Mouse (Mus musculus): ENCODE results near the gene Rsph9.

Gene Rsph9

DNA sequence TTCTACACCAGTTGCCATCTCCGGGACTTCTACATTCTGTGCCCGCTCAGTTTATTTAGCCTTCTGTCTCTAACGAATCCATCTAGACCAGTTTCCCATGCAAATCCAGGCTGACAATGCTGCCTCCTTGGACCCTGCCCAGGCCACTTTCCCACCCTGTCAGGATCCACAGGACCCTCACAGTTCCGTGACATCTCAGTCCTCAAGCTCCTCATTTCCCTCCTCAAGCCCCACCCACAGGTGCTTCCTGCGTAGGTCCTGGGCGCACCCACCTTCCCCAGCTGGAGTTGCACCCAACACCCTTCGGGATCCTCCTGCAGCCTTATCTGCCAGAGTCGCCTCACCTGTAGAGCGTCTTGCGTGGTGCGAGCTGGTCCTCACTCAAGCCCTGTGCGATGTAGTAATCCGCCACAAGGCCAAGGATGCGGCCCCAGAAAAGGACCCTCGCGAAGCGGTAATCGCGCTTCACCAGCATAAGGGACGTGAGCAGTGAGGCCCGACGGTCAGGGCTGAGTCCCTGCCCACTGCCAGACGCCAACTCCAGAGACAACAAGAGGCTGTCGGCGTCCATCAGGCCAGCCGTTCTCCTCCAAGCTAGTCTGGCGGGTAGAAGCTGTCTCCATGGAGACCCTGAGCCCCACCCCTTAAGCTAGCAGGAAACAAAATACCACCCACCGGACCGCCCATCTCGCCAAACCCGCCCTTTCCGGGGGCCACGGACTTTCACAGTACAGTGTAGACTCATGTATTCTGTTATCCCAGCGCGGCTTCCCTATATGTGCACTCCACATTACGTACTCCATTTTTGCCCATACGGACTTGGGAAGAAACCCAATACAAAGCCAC is at the start of gene Rsph9:
Gene Rsph9 (minus strand): TSS at position 639 of the 846 bp plus-strand sequence.
- peak; percentile 87 for DNase-seq

DNA sequence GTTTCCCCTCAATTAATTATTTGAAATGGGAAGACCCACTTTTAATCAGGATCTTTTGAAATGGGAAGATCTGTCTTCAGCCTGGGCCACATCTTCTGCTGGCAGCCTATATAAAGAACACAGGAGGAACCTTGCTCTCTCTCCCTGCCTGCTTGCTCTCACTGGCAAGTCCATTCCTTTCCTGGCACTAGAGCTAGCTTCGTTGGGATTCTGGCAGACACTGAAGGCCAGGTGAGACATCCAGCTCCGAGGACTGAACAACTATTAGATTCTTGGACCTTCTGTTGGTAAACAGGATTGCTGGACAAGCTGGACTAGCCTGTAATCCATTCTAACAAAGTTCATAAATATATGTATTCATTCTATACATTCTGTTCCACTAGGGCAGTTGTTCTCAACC is 44.8 kb upstream of the Rsph9 start:
- no peak for DNase-seq

DNA sequence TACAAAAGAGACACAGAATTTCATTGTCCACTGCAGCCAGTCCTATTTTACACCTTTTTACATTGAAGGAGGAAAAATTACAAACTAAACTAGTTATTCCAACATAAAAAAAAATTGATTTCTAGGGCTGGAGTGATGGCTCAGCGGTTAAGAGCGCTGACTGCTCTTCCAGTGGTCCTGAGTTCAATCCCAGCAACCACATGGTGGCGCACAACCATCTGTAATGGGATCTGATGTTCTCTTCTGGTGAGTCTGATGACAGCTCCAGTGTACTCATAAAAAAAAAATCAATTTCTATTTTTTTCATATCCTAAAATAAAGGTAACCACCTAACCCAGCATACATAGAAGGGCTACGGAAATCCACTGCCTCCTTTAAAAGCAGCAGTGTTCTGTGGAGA is 38.3 kb upstream of the Rsph9 start:
- DNase-seq, result no peak

DNA sequence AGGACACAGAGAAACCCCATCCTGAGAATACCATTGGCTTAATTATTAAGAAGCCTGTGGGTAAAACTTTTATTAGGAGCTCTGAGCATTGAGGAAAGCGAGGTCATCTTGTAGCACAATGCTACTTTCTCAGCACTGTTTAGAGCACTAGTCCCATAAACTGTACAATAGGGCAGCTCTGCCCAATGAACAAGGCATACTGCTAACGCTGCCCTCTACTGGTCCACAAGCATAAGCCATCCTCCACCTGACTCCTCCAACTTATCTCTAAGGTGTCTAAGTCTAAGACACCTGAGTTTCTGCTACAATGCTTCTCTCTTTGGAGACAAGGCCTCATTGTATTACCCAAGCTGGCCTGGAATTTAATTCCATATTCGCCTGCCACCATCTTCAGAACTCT is 26.5 kb upstream of the Rsph9 start:
- no peak for DNase-seq

DNA sequence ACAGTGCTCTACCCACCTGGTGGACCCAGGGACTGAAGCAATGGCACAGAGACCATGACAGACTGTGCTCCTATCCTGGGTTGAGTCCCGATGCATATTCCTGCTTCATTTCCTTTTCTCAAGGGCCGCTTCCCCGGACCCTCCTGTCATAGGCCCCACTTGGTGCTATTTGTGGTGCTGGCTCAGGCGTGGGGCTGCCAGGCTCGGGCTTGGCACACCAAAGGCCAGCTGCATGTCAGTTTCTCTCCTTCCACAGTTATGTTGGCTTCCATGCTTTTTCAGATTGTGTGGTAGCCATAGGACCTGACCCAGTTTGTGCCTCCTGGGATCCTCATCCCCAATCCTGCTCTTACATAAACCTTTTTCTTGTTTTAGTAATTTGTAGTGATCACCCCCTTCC is 24.8 kb upstream of the Rsph9 start:
- no peak for DNase-seq

DNA sequence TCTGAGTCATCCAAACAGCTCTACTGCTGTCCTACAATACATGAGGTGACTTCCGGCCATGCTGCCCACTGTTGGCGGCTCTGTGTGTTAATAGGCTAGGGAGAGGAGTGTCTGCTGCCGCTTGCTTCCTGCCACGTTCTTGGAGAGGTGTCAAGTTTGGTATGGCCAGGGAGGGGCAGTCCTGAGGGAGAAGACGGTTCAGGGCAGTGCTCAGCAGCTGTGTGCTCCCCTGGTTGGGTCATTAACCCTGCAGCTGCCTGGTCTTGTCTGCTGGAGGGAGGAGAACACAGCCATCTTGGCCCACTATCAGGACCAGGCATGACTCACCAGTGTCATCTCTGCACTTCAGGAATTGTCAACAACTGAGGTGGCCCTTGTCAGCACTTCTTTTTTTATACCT is 24.3 kb upstream of the Rsph9 start:
- DNase-seq, result no peak

DNA sequence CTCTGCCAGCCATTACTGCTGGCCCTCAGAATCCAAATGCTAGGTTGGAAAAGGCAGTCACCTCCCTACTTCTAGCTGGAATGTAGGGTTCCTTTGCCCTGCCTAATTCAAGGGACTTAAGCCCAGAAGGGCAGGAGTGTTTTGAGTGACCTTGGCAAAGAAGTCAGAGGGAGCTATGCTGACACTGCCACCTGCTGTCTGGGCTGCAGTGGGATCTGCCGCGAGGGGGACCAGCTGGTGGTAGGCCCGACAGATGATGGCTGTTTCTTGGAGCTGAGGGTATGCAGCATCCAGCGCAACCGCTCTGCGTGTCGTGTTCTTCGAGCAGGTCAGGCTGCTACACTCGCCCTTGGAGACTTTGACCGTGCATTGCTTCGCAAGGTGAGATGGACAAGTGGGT is 23.0 kb upstream of the Rsph9 start:
- DNase-seq, result no peak

DNA sequence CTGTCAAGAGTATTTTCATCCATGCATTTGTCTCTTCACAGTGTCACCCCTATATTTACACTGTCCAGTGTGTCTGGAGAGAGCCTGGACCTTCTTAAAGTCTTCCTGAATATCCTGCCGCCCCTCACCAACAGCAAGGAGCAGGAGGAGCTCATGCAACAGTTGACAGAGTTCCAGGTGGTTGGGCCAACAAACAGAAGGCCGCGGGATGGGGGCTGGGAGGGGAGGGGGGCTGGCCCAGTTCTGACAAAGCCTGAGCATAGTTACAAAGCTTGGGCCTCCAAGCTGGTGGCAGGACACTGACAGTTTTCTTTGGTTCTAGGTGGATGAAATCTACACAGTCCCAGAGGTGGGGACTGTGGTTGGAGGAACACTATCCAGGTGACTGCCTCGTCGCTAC is 22.3 kb upstream of the Rsph9 start:
- no peak for DNase-seq

DNA sequence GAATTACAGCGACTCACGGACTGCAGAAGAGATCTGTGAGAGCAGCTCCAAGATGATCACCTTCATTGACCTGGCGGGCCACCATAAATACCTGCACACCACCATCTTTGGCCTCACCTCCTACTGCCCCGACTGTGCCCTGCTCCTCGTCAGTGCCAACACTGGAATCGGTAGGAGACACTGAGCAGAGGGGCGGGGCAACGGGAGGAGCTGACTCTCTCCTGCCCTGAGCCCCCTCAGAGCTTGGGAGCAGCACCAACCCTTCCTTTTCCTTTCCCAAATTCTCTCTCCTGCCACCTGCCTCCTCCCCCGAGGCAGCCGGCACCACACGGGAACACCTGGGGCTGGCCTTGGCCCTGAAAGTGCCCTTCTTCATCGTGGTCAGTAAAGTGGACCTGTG is 21.4 kb upstream of the Rsph9 start:
- DNase-seq, result no peak

DNA sequence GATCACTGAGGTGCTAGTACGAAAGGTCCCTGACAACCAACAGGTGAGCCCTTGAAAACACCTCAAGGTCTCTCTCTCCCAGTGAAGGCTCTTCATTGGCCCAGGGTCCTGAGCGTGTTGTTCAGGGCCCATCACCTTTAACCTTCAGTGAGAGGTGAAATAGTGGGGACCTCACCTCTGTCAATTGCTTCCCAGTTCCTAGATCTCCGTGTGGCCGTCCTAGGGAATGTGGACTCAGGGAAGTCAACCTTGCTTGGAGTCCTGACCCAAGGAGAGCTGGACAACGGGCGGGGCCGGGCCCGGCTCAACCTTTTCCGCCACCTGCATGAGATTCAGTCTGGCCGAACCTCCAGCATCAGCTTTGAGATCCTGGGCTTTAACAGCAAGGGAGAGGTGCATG is 20.8 kb upstream of the Rsph9 start:
- DNase-seq, result no peak

DNA sequence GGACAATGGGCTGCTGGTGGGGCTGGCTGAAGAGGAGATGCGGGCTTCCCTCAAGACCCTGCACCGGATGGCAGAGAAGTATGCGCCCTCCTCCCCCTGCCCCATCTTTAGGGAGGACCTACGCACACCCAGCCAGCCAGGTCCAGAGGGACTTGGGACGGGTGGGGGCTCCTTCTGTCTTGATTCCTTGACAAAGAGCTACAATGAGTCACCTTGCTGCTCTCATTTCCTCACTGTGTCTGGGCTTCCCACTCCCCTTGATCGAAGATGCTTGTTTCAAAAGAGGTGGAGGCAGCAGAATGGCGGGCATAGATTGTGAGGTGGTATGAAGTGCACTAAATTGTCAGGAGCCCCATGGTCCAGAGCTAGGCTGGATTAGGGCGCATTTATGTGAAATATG is 20.3 kb upstream of the Rsph9 start:
- no peak for DNase-seq

DNA sequence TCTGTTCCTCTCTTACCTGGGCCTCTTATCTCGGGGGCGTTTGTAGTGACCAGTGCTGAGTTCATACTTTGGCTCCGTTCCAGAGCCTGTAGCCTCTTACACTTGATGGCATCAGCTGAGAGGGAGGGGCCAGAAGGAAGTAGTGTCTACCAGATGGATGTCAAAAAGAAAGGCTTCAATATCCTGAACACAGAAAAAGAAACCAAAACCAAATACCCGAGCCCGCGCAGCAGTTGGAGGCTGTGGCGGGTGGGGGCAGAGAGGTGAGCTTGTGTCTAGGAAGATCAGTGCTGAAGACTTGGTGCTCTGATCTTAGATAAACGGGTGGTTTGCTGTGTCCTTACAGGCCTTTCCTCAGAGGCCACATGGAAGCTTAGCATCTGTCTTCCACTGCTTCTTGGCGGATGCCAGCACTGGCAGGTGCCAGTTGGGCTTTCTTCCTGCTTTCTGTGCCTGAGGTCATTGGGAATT is 19.0 kb upstream of the Rsph9 start:
- peak; percentile 37 for DNase-seq

DNA sequence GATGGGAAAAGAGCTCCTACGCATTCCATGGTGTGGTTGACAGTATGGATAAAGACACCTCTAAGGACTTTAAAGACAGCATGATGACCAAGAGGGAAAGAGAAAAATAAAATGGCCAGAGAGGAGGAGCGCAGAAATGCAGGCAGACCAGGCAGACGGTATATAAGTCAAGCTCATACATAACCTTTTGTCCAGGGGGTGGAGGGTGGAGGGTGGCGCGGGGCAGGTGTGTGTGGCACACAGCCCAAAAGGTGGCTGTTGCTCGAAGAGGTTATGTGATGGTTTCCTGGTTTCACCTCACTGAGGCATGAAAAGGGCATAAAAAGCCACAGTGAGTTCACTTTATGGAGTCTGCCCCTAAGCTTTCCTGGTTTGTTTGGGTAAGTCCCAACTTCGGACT is 18.5 kb upstream of the Rsph9 start:
- DNase-seq, result no peak

DNA sequence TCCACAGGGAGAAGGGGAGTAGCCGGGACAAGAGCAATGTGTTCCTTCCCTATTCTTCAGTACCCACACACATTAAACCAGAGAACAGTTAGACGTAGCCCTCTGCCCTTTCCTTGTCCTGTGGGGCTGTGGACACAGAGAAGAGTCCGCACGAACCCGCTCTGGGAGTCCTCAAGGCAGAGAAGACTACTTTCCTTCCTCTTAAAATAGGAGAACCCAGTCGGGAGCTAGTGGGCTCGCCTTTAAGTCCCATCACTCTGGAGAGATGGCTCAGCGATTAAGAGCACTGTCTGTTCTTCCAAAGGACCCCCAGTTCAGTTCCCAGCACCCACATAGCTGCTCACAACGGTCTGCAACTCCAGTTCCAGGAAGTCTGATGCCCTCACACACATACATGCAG is 17.7 kb upstream of the Rsph9 start:
- no peak for DNase-seq

DNA sequence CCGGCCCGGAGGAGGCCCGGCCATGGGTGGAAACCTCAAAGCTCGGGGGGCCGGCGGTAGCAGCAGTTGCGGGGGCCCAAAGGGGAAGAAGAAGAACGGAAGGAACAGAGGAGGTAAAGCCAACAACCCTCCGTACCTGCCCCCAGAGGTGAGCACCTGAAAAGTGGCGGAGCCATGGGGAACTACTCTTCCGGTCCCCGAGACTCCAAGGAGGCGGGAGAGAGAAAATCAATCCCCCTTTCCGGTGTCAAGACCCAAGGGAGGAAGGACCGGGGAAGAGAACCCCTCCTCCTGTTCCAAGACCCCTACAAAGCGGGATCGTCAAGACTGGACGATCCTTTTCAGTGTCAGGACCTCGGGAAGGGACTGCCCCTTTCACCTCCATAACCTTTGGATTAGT is 17.2 kb upstream of the Rsph9 start:
- DNase-seq, result no peak

DNA sequence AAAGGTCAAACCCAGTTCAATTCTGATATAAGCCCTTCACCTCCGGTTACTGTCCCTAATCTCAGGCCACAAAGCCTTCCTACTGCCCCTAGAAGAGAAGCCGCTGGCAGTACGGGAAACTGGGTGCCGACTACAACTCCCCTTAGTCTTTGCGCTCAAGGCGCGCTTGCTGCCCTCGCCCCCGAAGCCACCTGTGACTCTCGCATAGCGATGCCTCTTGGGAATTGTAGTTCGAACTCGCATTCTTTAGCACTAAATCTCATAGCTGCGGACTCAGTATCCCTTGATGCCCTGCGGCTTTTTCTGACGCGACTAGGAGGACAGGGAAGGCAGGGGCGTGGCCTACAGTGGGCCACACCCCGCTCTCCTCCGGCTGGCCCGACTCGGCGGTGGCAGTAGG is 16.7 kb upstream of the Rsph9 start, which contains the start of gene Gtpbp2:
Gene Gtpbp2 (plus strand): TSS at position 347 of the 400 bp plus-strand sequence.
- peak; percentile 95 for DNase-seq

DNA sequence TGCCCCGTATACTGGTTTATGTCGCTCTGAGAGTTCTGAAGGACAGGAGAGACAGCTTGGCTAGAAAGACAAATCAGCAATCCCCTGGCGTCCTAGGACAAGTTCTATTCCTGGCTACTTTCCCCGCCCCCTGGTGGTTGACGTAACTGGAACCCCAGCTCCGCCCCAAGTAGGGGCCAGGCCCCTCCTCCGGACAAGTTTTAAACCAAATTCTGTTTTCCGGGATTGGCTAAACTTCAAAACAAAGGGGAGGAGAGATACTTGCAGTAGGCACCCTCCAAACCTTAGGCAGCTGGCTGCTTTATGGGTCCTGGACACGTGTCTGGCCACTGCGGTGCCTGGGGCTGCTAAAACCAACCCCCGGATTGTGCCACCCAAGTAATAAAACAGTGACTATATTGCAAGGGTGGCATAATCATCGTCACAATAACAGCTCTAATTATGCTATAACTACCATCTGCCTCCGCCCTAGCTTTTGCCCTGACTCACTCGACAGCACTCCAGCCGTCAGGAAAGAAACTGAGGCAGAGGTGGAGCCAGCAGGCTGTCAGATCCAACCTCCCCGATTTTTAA is 16.2 kb upstream of the Rsph9 start:
- DNase-seq, result peak; percentile 96

DNA sequence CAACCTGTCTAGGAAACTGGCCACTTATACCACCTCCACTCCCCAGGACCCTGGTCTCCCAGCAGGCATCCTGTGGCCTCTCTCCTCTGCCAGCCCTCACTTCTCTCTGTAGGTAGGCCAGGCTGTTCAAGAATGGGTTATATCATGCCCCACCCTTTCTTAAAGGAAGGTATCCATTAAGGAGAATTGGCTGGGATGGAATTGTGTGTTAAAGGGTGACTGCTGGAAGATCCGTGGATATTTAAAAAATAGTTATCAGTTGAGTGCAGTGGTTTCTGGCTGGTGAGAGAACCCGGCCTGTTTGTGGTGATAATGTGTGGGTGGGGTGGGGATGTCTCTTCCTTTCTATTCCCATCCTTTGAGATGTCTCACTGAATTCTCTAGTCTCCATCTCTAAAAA is 15.2 kb upstream of the Rsph9 start:
- no peak for DNase-seq

DNA sequence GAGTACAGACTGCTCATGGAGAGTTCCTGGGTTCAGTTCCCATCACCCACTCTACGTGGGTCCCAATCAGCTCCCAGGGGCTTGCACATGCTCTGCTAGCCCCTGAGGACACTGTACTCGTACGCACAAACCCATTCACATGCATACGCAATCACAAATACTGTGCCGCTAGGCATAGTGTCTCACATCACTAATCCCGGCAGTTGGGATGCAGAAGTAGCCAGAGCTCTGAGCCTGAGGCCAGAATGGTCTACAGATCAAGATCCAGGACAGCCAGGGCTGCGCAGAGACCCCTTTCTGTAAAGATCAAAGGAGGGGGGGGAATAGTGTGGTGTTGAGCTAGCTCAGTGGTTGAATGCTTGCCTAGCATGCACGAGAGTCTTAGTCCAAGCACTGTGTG is 13.1 kb upstream of the Rsph9 start:
- no peak for DNase-seq

DNA sequence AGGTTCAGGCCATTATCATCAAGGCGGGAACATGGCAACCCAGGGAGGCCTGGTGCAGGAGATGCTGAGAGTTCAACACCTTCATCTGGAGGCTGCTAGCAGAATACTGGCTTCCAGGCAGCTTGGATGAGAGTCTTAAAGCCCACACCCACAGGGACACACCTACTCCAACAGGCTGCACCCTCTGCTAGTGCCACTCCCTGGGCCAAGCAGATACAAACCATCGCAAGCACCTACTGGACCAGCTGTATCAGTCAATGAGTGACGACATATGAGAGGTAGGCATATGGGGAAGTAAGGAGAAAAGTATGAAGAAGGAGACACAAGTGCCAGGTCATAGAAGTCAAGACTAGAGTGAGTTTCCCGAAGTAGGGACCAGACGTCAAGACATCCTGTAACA is 12.7 kb upstream of the Rsph9 start:
- no peak for DNase-seq

DNA sequence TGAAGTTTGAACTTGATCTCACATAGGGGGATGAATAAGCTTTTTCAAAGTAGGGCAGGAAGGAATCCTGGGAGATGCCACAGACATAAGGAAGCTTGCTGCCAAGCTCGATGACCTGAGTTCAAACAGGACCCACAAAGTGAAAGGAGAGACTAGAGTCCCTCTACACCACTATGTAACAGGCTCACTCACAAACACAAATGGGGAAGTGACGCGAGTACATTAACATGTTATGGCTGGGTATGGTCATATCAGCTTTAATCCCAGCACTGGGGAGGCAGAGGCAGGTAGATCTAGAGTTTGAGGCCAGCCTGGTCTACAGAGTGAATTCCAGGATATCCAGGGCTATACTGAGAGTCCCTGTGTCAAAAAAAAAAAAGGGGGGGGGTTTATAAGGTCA is 10.3 kb upstream of the Rsph9 start:
- no peak for DNase-seq

DNA sequence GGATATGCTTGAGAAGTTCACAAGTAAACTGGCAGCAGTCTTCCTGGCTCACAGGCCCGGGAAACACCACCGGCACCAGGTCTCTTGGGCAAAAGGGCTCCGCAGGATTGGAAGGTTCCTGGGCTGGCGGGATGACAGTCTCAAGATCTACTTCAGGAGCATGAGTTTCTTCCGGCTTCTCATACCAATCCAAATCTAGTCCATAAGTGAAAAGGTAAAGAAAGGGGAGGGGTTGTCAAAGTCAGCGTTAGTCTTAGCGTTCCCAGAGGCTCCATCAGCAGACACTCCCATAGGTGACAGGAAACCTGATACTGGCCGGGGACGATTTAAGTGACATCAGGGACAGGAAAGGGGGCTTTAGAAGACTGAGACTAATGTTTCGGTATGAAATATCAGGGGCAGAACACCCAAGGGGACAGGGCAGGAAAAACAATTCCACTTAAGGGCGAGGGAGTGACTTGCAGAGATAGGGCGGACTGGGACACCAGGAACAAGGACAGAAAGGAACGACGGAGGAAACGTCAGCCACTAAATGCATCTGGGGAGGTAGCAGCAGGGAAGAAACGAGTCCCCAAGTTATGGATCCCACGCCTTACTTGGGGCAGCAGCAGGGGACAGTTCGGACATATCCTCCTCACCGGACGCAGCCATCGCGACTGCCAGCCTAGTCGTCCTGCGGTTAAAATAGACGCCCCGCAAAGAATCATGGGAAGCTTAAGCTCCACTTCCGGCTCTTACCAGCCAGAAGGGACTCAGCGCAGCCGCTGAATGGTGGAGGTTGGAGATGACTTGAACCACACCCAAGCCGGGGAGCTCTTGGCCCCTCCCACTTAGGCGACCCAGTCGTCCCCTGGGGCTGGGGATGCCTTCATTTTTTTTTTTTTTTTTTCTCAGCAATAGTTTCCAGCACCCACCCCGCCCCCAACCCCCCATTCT is 9.1 kb upstream of the Rsph9 start, which contains the start of gene Mad2l1bp:
Gene Mad2l1bp (minus strand): TSS at position 707 of the 936 bp plus-strand sequence.
- DNase-seq, result peak; percentile 89

DNA sequence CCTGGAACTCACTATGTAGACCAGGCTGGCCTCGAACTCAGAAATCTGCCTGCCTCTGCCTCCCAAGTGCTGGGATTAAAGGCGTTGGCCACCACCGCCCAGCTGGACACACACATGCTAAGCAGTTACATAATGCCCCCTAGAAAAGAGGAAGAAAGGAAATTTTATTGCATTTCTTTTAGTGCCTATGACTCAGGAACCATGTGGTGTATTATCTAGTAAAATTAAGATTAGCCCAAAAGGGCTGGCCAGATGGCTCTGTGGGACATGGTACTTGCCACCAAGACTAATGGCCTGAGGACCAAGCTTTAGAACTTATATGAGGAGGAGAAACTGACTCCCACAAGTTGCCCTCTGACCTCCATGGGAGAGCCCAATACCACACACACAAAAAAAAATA is 4.1 kb downstream of the Rsph9 start:
- no peak for DNase-seq

Data from kidney, adult 18-20 months (tissue).